Mouse (Mus musculus): ENCODE results near the gene Cd300lg. TPM values are rescaled to one million over a fixed set of nuclear protein-coding genes. Genes with fewer than 3 reads are reported as not detected.

Gene Cd300lg
- polyA plus RNA-seq, 1 experiment: not detected

DNA sequence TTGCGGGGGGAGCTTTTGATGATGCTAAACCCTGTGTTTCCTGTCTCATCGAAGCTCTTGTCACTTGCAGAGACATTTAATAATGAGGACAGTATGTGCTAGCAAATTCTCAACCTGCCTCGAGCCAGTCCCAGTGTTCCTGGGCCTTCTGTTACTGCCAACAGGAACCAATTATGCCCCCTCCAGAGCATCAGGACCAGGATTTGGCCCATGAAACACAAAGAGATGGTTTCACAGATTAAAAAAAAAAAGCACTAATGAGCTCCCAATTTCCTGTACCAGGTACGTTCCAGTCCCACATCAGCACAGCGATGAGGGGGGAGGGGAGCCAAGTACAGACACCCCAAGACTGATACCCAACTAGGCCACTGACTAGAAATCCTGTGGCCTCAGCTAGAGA, 20.1 kb upstream of the Cd300lg start:
- no peak overlapping the region for H3ac ChIP-seq (ENCODE audit: control insufficient read depth, insufficient read length, low read depth)
- no peaks in the 10 kb centered on the region for H3K79me2 ChIP-seq (ENCODE audit: control insufficient read depth, insufficient read depth)
- TF ChIP-seq MAX (IDR thresholded peaks at IDR 0.05) (no peak), FOSL1 (IDR thresholded peaks at IDR 0.05; ENCODE audit: insufficient read depth, low read length, poor library complexity, severe bottlenecking) (no peak), CTCF (IDR thresholded peaks at IDR 0.05; ENCODE audit: control insufficient read depth, insufficient read depth, insufficient read length) (no peak), MYOD1 (IDR thresholded peaks at IDR 0.05; ENCODE audit: control insufficient read depth, insufficient read length, low read depth) (no peak), MYOG (IDR thresholded peaks at IDR 0.05; ENCODE audit: control insufficient read depth, extremely low read depth, insufficient read length) (no peak), CEBPB (IDR thresholded peaks at IDR 0.05; ENCODE audit: low read depth) (no peak), USF1 (IDR thresholded peaks at IDR 0.05; ENCODE audit: low read depth) (no peak)
- no peaks in the 10 kb centered on the region for H3K36me3 ChIP-seq (ENCODE audit: control insufficient read depth, insufficient read depth)
- H3K79me3 ChIP-seq (ENCODE audit: low read depth): no peaks in the 10 kb centered on the region
- H3K27me3 ChIP-seq (ENCODE audit: control insufficient read depth, insufficient read depth, insufficient read length): peaks cover 35% of the 10 kb centered on the region
- no peak overlapping the region for H3K4me3 ChIP-seq (ENCODE audit: insufficient read depth, poor library complexity, severe bottlenecking)

DNA sequence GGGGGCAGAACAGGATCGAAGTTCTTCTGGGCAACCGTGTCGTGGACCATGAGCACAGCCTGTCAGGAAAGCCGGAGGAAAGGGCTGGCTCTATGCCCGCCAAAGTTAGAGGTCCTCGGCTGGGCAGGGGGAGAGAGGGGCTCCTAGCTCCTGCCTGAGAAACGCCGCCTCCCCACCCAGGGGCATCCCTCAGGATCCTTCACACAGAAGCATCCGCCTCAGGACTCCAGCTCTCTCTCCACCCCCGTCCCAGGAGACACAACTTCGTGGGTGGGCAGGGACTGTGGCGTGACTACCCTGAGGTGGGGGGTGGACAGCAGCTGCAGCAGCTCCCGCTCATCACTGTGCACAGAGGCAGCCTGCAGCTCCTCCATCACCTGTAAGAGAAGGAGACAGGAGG, 17.9 kb upstream of the Cd300lg start:
- H3ac ChIP-seq (ENCODE audit: control insufficient read depth, insufficient read length, low read depth): no peak overlapping the region
- H3K4me3 ChIP-seq (ENCODE audit: insufficient read depth, poor library complexity, severe bottlenecking): no peak overlapping the region
- H3K27me3 ChIP-seq (ENCODE audit: control insufficient read depth, insufficient read depth, insufficient read length): peaks cover 26% of the 10 kb centered on the region
- H3K79me3 ChIP-seq (ENCODE audit: low read depth): no peaks in the 10 kb centered on the region
- H3K36me3 ChIP-seq (ENCODE audit: control insufficient read depth, insufficient read depth): no peaks in the 10 kb centered on the region
- no peaks in the 10 kb centered on the region for H3K79me2 ChIP-seq (ENCODE audit: control insufficient read depth, insufficient read depth)
- TF ChIP-seq MYOD1 (IDR thresholded peaks at IDR 0.05; ENCODE audit: control insufficient read depth, insufficient read length, low read depth) (peak; percentile 15), MYOG (IDR thresholded peaks at IDR 0.05; ENCODE audit: control insufficient read depth, extremely low read depth, insufficient read length) (no peak)

DNA sequence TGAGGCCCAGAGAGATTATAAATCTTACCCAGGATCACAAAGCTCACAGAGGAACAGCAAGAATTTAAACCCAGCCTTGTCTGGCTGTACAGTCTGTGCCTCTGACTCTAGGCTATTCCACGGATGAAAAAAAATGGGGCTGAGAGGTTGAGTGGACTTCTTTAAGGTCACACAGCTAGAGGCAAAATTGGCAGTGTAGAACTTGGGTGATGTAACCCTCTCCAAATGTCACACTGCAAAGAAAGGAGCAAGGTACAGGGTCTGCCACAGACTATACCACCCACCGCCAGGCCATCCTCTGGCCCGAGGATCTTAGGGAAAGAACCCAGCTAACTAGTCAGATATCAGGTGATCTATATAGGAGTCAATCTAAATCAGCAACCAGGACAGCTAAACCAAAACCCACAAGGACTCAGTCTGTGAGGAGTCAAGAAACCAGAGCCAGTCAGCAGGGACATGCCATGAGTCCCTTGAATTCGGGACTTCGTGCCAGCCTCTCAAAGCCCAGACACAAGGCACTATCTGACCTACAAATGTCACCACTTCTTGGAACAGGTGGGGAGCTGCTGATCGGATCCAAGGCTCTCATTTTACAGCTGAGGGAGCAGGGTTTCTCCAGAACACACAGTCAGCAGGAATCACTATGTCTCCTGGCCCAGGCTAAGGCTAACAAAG, 17.1 kb upstream of the Cd300lg start:
- no peak overlapping the region for H3ac ChIP-seq (ENCODE audit: control insufficient read depth, insufficient read length, low read depth)
- H3K27me3 ChIP-seq (ENCODE audit: control insufficient read depth, insufficient read depth, insufficient read length): peaks cover 22% of the 10 kb centered on the region
- H3K79me3 ChIP-seq (ENCODE audit: low read depth): no peaks in the 10 kb centered on the region
- H3K4me3 ChIP-seq (ENCODE audit: insufficient read depth, poor library complexity, severe bottlenecking): no peak overlapping the region
- TF ChIP-seq MAX (IDR thresholded peaks at IDR 0.05) (no peak), CEBPB (IDR thresholded peaks at IDR 0.05; ENCODE audit: low read depth) (no peak), MYOD1 (IDR thresholded peaks at IDR 0.05; ENCODE audit: control insufficient read depth, insufficient read length, low read depth) (no peak), CTCF (IDR thresholded peaks at IDR 0.05; ENCODE audit: control insufficient read depth, insufficient read depth, insufficient read length) (no peak), MYOG (IDR thresholded peaks at IDR 0.05; ENCODE audit: control insufficient read depth, extremely low read depth, insufficient read length) (no peak), FOSL1 (IDR thresholded peaks at IDR 0.05; ENCODE audit: insufficient read depth, low read length, poor library complexity, severe bottlenecking) (no peak), USF1 (IDR thresholded peaks at IDR 0.05; ENCODE audit: low read depth) (no peak)
- H3K79me2 ChIP-seq (ENCODE audit: control insufficient read depth, insufficient read depth): no peaks in the 10 kb centered on the region
- no peaks in the 10 kb centered on the region for H3K36me3 ChIP-seq (ENCODE audit: control insufficient read depth, insufficient read depth)

DNA sequence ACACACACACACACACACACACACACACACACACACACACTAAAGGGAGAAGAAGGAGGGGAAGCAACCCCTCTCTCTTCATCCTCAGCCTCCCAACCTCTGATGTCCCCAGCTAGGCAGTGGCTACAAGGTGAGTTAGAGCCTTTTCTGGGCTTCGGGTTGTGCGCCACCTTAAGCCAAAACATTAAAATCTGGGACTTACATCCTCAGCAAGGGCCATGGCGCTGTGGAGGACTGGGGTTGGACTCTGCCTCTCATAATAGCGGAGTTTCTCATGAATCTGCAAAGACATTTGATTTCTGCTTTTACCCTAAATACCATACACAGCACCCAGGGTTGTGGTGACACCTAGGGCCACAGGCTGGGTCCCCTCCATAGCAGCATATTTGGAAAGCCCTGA, 16.4 kb upstream of the Cd300lg start:
- no peak overlapping the region for H3ac ChIP-seq (ENCODE audit: control insufficient read depth, insufficient read length, low read depth)
- TF ChIP-seq MAX (IDR thresholded peaks at IDR 0.05) (no peak), CTCF (IDR thresholded peaks at IDR 0.05; ENCODE audit: control insufficient read depth, insufficient read depth, insufficient read length) (no peak), CEBPB (IDR thresholded peaks at IDR 0.05; ENCODE audit: low read depth) (no peak), FOSL1 (IDR thresholded peaks at IDR 0.05; ENCODE audit: insufficient read depth, low read length, poor library complexity, severe bottlenecking) (no peak), USF1 (IDR thresholded peaks at IDR 0.05; ENCODE audit: low read depth) (no peak), MYOG (IDR thresholded peaks at IDR 0.05; ENCODE audit: control insufficient read depth, extremely low read depth, insufficient read length) (no peak), MYOD1 (IDR thresholded peaks at IDR 0.05; ENCODE audit: control insufficient read depth, insufficient read length, low read depth) (no peak)
- H3K79me2 ChIP-seq (ENCODE audit: control insufficient read depth, insufficient read depth): no peaks in the 10 kb centered on the region
- H3K4me3 ChIP-seq (ENCODE audit: insufficient read depth, poor library complexity, severe bottlenecking): no peak overlapping the region
- H3K27me3 ChIP-seq (ENCODE audit: control insufficient read depth, insufficient read depth, insufficient read length): peaks cover 21% of the 10 kb centered on the region
- no peaks in the 10 kb centered on the region for H3K36me3 ChIP-seq (ENCODE audit: control insufficient read depth, insufficient read depth)
- H3K79me3 ChIP-seq (ENCODE audit: low read depth): no peaks in the 10 kb centered on the region

DNA sequence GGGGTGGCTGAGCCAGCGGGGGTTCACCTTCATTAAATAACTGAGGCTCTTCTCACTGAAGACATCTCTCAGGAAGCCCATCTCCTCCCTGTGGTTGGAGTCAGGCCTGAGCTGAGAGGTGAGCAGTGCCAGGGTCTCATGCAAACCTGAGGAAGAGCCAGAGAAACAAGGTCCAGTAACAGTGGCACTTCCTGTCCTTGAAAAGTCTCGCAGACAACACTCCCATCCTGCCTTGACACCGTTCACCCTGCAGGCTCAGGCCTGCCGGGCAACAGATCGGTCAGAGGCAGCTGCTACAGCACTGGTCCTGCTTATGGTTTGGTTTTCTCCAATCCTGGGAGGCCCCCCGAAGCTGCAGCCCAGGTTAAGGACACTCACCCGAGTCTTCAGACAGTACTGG, 16.0 kb upstream of the Cd300lg start:
- TF ChIP-seq FOSL1 (IDR thresholded peaks at IDR 0.05; ENCODE audit: insufficient read depth, low read length, poor library complexity, severe bottlenecking): no peak
- TF ChIP-seq CTCF (IDR thresholded peaks at IDR 0.05; ENCODE audit: control insufficient read depth, insufficient read depth, insufficient read length): no peak
- no peak for TF ChIP-seq MYOG (IDR thresholded peaks at IDR 0.05; ENCODE audit: control insufficient read depth, extremely low read depth, insufficient read length)
- no peak for TF ChIP-seq CEBPB (IDR thresholded peaks at IDR 0.05; ENCODE audit: low read depth)
- no peak for TF ChIP-seq MAX (IDR thresholded peaks at IDR 0.05)
- no peak for TF ChIP-seq USF1 (IDR thresholded peaks at IDR 0.05; ENCODE audit: low read depth)
- no peak for TF ChIP-seq MYOD1 (IDR thresholded peaks at IDR 0.05; ENCODE audit: control insufficient read depth, insufficient read length, low read depth)
- no peaks in the 10 kb centered on the region for H3K36me3 ChIP-seq (ENCODE audit: control insufficient read depth, insufficient read depth)
- H3ac ChIP-seq (ENCODE audit: control insufficient read depth, insufficient read length, low read depth): no peak overlapping the region
- H3K4me3 ChIP-seq (ENCODE audit: insufficient read depth, poor library complexity, severe bottlenecking): no peak overlapping the region
- H3K79me3 ChIP-seq (ENCODE audit: low read depth): no peaks in the 10 kb centered on the region
- H3K79me2 ChIP-seq (ENCODE audit: control insufficient read depth, insufficient read depth): no peaks in the 10 kb centered on the region
- peaks cover 18% of the 10 kb centered on the region for H3K27me3 ChIP-seq (ENCODE audit: control insufficient read depth, insufficient read depth, insufficient read length)

Measured in C2C12 (cell line).